Mouse (Mus musculus): Measurements from ENCODE around the gene Mlec.
"Not testable (repeated sequence)": the region's sequence is repeated elsewhere in the genome, so short reads cannot be mapped to it uniquely, and the experiment has no call there.

Gene Mlec

GRCm38 (mm10) chr5:115152132-115152956 is 5.6 kb downstream of the Mlec start:
- no peak for DNase-seq (ENCODE audit: low read depth, low spot score)

GRCm38 (mm10) chr5:115151457-115151856 is 6.5 kb downstream of the Mlec start:
- no peak for DNase-seq (ENCODE audit: low read depth, low spot score)

- no peak for DNase-seq (ENCODE audit: low read depth, low spot score)
These were observed 7.0 kb downstream of the Mlec start for GRCm38 (mm10) chr5:115150991-115151390.

- DNase-seq (ENCODE audit: low read depth, low spot score): no peak
These were observed 8.1 kb downstream of the Mlec start for GRCm38 (mm10) chr5:115149675-115150459.

- DNase-seq (ENCODE audit: low read depth, low spot score): not testable (repeated sequence)
These were observed 9.1 kb downstream of the Mlec start for GRCm38 (mm10) chr5:115148872-115149271.

- DNase-seq (ENCODE audit: low read depth, low spot score): peak; percentile 67
These were observed 9.6 kb downstream of the Mlec start for GRCm38 (mm10) chr5:115148378-115148777.

GRCm38 (mm10) chr5:115147388-115147787 is 10.6 kb downstream of the Mlec start:
- DNase-seq (ENCODE audit: low read depth, low spot score): no peak

GRCm38 (mm10) chr5:115146747-115147130 is 11.2 kb downstream of the Mlec start:
- DNase-seq (ENCODE audit: low read depth, low spot score): peak; percentile 64

GRCm38 (mm10) chr5:115145976-115146746 is 11.8 kb downstream of the Mlec start:
- peak; percentile 81 for DNase-seq (ENCODE audit: low read depth, low spot score)

GRCm38 (mm10) chr5:115145253-115145968 is 12.6 kb downstream of the Mlec start:
- peak; percentile 33 for DNase-seq (ENCODE audit: low read depth, low spot score)

GRCm38 (mm10) chr5:115144471-115144870 is 13.5 kb downstream of the Mlec start:
- DNase-seq (ENCODE audit: low read depth, low spot score): peak; percentile 47

- DNase-seq (ENCODE audit: low read depth, low spot score): peak; percentile 33
These were observed 14.4 kb downstream of the Mlec start for GRCm38 (mm10) chr5:115143552-115143951.

- no peak for DNase-seq (ENCODE audit: low read depth, low spot score)
These were observed 15.7 kb downstream of the Mlec start for GRCm38 (mm10) chr5:115142166-115142697.

- no peak for DNase-seq (ENCODE audit: low read depth, low spot score)
These were observed 17.3 kb downstream of the Mlec start for GRCm38 (mm10) chr5:115140726-115141125.

GRCm38 (mm10) chr5:115139124-115139523 is 18.9 kb downstream of the Mlec start:
- DNase-seq (ENCODE audit: low read depth, low spot score): no peak

GRCm38 (mm10) chr5:115134234-115135165 is 23.5 kb downstream of the Mlec start, which contains the start of gene Unc119b:
Unc119b (minus strand) TSS chr5:115134975.
- DNase-seq (ENCODE audit: low read depth, low spot score): peak; percentile 76

- DNase-seq (ENCODE audit: low read depth, low spot score): no peak
These were observed 24.5 kb downstream of the Mlec start for GRCm38 (mm10) chr5:115133358-115134066.

GRCm38 (mm10) chr5:115132465-115132864 is 25.5 kb downstream of the Mlec start:
- no peak for DNase-seq (ENCODE audit: low read depth, low spot score)

GRCm38 (mm10) chr5:115129328-115129727 is 28.7 kb downstream of the Mlec start:
- DNase-seq (ENCODE audit: low read depth, low spot score): no peak

Data from skeletal muscle tissue, adult 2 months (tissue).